Comparison of ENCODE assay signal across 12 mouse cellular contexts in the genomic region with DNA sequence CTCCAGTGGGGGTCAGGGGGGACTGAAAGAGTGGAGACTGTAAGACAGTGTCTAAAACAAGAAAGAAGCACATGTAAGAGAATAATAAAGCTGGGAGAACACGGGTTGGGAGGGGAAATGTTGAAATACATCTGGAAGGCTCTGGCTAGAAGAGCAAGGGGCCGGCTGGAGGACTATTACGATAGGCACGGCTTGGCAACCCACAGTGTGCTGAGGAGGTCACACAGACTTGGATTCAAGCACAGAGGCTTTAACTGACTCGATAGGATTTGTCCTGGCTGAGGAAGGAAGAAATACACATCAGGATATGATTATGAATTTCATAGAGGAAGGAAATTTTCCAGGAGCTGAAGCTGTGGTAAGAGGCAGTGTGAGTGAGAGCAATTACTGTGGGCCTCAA.
"Had no signal": no experiment of that assay in that cellular context is flagged by ENCODE, and none has a peak within 500 bp of the region (broad histone marks: within the 10 kb centered on the region; RNA-seq: fewer than 3 reads in every experiment).

No protein-coding gene starts in this region.

- H3K9ac ChIP-seq: kidney, embryonic 15.5 days; liver, embryonic 14.5 days; midbrain, embryonic 15.5 days; neural tube, embryonic 12.5 days had no signal

- H3K36me3 ChIP-seq: kidney, embryonic 15.5 days; midbrain, embryonic 10.5 days; midbrain, embryonic 15.5 days; neural tube, embryonic 12.5 days had no signal

- H3K9me3 ChIP-seq: midbrain, embryonic 10.5 days; midbrain, embryonic 15.5 days; neural tube, embryonic 12.5 days had no signal

- H3K4me1 ChIP-seq: midbrain, embryonic 10.5 days; midbrain, embryonic 15.5 days; neural tube, embryonic 12.5 days had no signal

- H3K4me2 ChIP-seq: kidney, embryonic 15.5 days; midbrain, embryonic 15.5 days; neural tube, embryonic 12.5 days had no signal

- DNase-seq: kidney, adult 2 months; kidney, postnatal 14 days; lung, adult 18-20 months; lung, postnatal 36 days; spleen, adult 18-20 months; thymus, adult 18-20 months; thymus, postnatal 14 days had no signal

- H3K4me3 ChIP-seq: kidney, embryonic 15.5 days; midbrain, embryonic 10.5 days; midbrain, embryonic 15.5 days; neural tube, embryonic 12.5 days had no signal

- ATAC-seq: midbrain, embryonic 15.5 days had no signal

- H3K27ac ChIP-seq: kidney, embryonic 15.5 days; liver, embryonic 14.5 days; midbrain, embryonic 10.5 days; midbrain, embryonic 15.5 days; neural tube, embryonic 12.5 days had no signal

- H3K27me3 ChIP-seq: midbrain, embryonic 15.5 days; neural tube, embryonic 12.5 days had no signal
